Mouse (Mus musculus) kidney, adult 2 months (tissue): ENCODE measurements around the gene Gm10639. TPM values are rescaled to one million over a fixed set of nuclear protein-coding genes. Genes with fewer than 3 reads are reported as not detected.
"Not testable (repeated sequence)": the region's sequence is repeated elsewhere in the genome, so short reads cannot be mapped to it uniquely, and the experiment has no call there.

Source experiments
- DNase-seq: peaks from one replicate; pipeline ENCODE4 v3.0.0; 2021
- H3K27ac ChIP-seq: fragments of 200-500 bp; 2 replicates; pipeline ENCODE4 v1.5.1; 2012; ENCODE audit warnings: low read depth, low read length, control low read depth, inconsistent platforms; ENCODE audit not compliant: insufficient read depth
- H3K27me3 ChIP-seq: fragments of 200-500 bp; replicated peaks from 2 replicates; pipeline ENCODE4 v1.6.1; 2012; ENCODE audit warnings: mild to moderate bottlenecking, moderate library complexity, low read length, inconsistent platforms; ENCODE audit not compliant: control insufficient read depth, insufficient read depth
- H3K36me3 ChIP-seq: fragments of 200-500 bp; 2 replicates; pipeline ENCODE4 v1.6.1; 2012; ENCODE audit warnings: mild to moderate bottlenecking, moderate library complexity, low read length, inconsistent platforms; ENCODE audit not compliant: control insufficient read depth, insufficient read depth
- H3K4me1 ChIP-seq: fragments of 200-500 bp; 2 replicates; pipeline ENCODE4 v1.6.1; 2011; ENCODE audit warnings: low read length; ENCODE audit not compliant: control insufficient read depth, insufficient read depth
- H3K4me3 ChIP-seq: fragments of 200-500 bp; 2 replicates; pipeline ENCODE4 v1.5.1; 2011; ENCODE audit warnings: mild to moderate bottlenecking, low read depth, low read length, control low read depth; ENCODE audit not compliant: insufficient read depth
- CTCF ChIP-seq: fragments of 200-500 bp; conservative IDR thresholded peaks from 2 replicates; pipeline ENCODE4 v1.5.1; 2011; ENCODE audit warnings: low read depth, mild to moderate bottlenecking, control low read depth, low read length, moderate library complexity, mixed read lengths; ENCODE audit not compliant: insufficient read depth, insufficient read length
- WGBS: fragments of 180-500 bp; shearing (Covaris S2); methylation state at CpG from one replicate; pipeline ENCODE4 v1.1.7; 2018; 5-methylcytosine and 5-hydroxymethylcytosine counted together
- polyA plus RNA-seq: library from polyadenylated mRNA; depleted of rRNA; stranded (reverse); fragments of >200 nt; gene quantifications from 2 replicates; pipeline ENCODE4 v1.2.3, GENCODE M21; 2012; rRNA removed

Gene Gm10639
- polyA plus RNA-seq: 20.6 and 30.8 TPM in 2 replicates

- not testable (repeated sequence) for H3K36me3 ChIP-seq, H3K27ac ChIP-seq, H3K4me3 ChIP-seq, H3K4me1 ChIP-seq, DNase-seq, H3K27me3 ChIP-seq
- 49% methylated on average over 3 of the region's 3 CpGs for WGBS
Measured at GRCm38 (mm10) chr9:78289723-78290122, at the start of gene Gm10639. Gene Gm10639, plus strand, starts transcription at chr9:78289923.

GRCm38 (mm10) chr9:78255683-78256470 lies 33.8 kb upstream of the Gm10639 start:
- H3K27ac ChIP-seq: peak overlapping the region; percentile 69
- 31% methylated on average over 4 of the region's 4 CpGs for WGBS
- H3K27me3 ChIP-seq, H3K4me3 ChIP-seq, H3K36me3 ChIP-seq, H3K4me1 ChIP-seq: not testable (repeated sequence)
- DNase-seq: peak; percentile 86

GRCm38 (mm10) chr9:78256914-78257313 lies 32.8 kb upstream of the Gm10639 start, which contains the start of gene Gm3776:
Gene Gm3776, plus strand, starts transcription at chr9:78257129.
- peak within 1 kb of the TSS; percentile 69 for H3K27ac ChIP-seq
- 75% methylated on average over 2 of the region's 3 CpGs for WGBS

GRCm38 (mm10) chr9:78259688-78260087 lies 30.0 kb upstream of the Gm10639 start:
- H3K27ac ChIP-seq, H3K36me3 ChIP-seq, H3K4me3 ChIP-seq, H3K27me3 ChIP-seq, H3K4me1 ChIP-seq: not testable (repeated sequence)
- WGBS: 0% methylated on average over 1 of the region's 6 CpGs
- DNase-seq: peak; percentile 58
- TF ChIP-seq CTCF: peak; percentile 18; the same call in 1 of the 2 replicates

More at GRCm38 (mm10) chr9:78256914-78257313, 32.8 kb upstream of the Gm10639 start, which contains the start of gene Gm3776:
- not testable (repeated sequence) for DNase-seq, H3K36me3 ChIP-seq, H3K4me3 ChIP-seq, H3K27me3 ChIP-seq, H3K4me1 ChIP-seq

- WGBS: 87% methylated on average over 3 of the region's 3 CpGs
- not testable (repeated sequence) for H3K4me1 ChIP-seq, DNase-seq, H3K36me3 ChIP-seq, H3K27me3 ChIP-seq, H3K27ac ChIP-seq, H3K4me3 ChIP-seq
Measured at GRCm38 (mm10) chr9:78270945-78271344, 18.8 kb upstream of the Gm10639 start.

GRCm38 (mm10) chr9:78282002-78282711 lies 7.6 kb upstream of the Gm10639 start:
- 45% methylated on average over 4 of the region's 4 CpGs for WGBS
- H3K27ac ChIP-seq, H3K27me3 ChIP-seq, H3K4me1 ChIP-seq, H3K4me3 ChIP-seq, H3K36me3 ChIP-seq: not testable (repeated sequence)
- DNase-seq: peak; percentile 88

GRCm38 (mm10) chr9:78289063-78289462 lies 660 bp upstream of the Gm10639 start:
- WGBS: 42% methylated on average over 1 of the region's 1 CpGs

GRCm38 (mm10) chr9:78292462-78292861 lies 2.7 kb downstream of the Gm10639 start:
- not testable (repeated sequence) for H3K4me3 ChIP-seq, H3K27me3 ChIP-seq, H3K4me1 ChIP-seq, H3K36me3 ChIP-seq, DNase-seq, H3K27ac ChIP-seq
- WGBS: 93% methylated on average over 8 of the region's 8 CpGs

More at GRCm38 (mm10) chr9:78289063-78289462, 660 bp upstream of the Gm10639 start:
- not testable (repeated sequence) for H3K36me3 ChIP-seq, H3K27me3 ChIP-seq, H3K4me1 ChIP-seq, H3K27ac ChIP-seq, H3K4me3 ChIP-seq, DNase-seq

GRCm38 (mm10) chr9:78293683-78294082 lies 4.0 kb downstream of the Gm10639 start:
- not testable (repeated sequence) for H3K27ac ChIP-seq, H3K4me1 ChIP-seq, H3K27me3 ChIP-seq, H3K4me3 ChIP-seq, H3K36me3 ChIP-seq
- DNase-seq: peak; percentile 51
- 39% methylated on average over 1 of the region's 1 CpGs for WGBS

GRCm38 (mm10) chr9:78294781-78295180 lies 5.1 kb downstream of the Gm10639 start:
- 46% methylated on average over 7 of the region's 7 CpGs for WGBS
- H3K27ac ChIP-seq, H3K27me3 ChIP-seq, H3K36me3 ChIP-seq, H3K4me3 ChIP-seq, H3K4me1 ChIP-seq: not testable (repeated sequence)
- peak; percentile 67 for DNase-seq
